Mouse (Mus musculus): ENCODE results near the gene Cacna1a. TPM values are rescaled to one million over a fixed set of nuclear protein-coding genes. Genes with fewer than 3 reads are reported as not detected.

The Cacna1a gene
- polyA plus RNA-seq, 1 experiment from 2014 or later, result 3.8 TPM

DNA sequence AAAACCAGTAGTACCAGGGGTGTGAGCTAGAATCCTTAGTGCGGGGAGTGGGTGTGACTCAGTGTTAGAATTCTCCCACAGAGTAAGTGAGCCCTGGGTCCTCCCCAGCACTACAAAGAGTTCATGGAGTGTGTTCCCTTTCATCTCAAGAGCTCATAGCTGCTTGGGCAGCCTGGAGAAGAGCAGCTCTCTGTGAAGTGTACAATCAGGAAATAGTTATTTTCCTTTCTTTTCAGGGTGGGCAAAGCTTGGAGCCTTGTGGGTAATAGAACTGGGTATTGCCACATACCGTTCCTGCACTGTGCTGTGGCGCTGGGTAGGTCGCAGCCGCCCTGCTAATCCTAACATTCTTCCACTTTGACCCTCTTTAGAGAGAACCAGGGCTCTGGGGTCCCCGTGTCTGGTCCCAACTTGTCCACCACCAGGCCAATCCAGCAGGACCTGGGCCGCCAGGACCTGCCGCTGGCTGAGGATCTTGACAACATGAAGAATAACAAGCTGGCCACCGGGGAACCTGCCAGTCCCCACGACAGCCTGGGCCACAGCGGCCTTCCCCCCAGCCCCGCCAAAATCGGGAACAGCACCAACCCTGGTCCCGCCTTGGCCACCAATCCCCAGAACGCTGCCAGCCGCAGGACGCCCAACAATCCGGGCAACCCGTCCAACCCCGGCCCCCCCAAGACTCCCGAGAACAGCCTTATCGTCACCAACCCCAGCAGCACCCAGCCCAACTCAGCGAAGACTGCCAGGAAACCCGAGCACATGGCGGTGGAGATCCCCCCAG is 177.5 kb downstream of the Cacna1a start:
- DNase-seq (peak; percentile 24), ATAC-seq (ENCODE audit: insufficient read depth) (peak; percentile 44; the same call in 1 of the 2 replicates)
- Histone ChIP-seq H3K27me3 (ENCODE audit: insufficient read depth, low read length) (peaks cover 3% of the 10 kb centered on the region; the same call in 1 of the 2 replicates), H3K4me2 (peak overlapping the region; percentile 23; the same call in 1 of the 2 replicates), H3K9me3 (ENCODE audit: low read depth, low read length) (no peaks in the 10 kb centered on the region), H3K9ac (no peak overlapping the region), H3K4me1 (ENCODE audit: insufficient read depth) (no peaks in the 10 kb centered on the region), H3K4me3 (ENCODE audit: low read depth, low read length) (no peak overlapping the region), H3K27ac (ENCODE audit: low read depth) (no peak overlapping the region), H3K36me3 (ENCODE audit: insufficient read depth) (no peaks in the 10 kb centered on the region)
- no peak for TF ChIP-seq CTCF (IDR thresholded peaks at IDR 0.05; ENCODE audit: low read depth)
- WGBS, result 52% methylated on average over 25 of the region's 25 CpGs

DNA sequence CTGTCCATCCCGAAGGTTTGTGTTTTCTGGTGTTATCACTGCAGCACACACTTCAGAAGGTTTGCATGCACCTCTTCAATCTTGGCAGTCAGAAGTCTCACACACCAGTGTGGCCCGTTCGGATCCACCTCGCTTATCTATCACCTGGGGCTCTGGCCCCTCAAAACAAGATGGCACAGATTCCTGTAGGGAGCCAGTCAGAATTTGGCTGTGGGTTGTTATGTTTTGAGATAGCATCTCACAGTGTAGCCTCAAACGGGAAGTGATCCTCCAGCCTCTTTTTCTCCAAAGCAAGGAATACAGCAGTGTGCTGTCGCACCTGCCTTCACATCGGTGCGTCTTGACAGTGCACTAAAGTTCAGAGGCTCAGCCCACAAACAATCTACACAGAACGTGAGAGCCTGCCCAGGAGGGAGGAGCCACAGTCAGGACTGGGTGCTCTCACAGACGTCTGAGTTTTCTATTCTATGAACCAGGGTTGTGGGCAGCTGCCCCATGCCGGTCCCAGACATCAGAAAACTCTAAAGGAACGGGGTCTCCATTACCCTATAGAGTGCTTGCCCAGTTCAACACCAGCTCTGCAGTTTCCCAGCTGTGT is 178.7 kb downstream of the Cacna1a start:
- no peak for DNase-seq
- Histone ChIP-seq H3K4me3 (ENCODE audit: low read depth, low read length) (no peak overlapping the region), H3K4me2 (no peak overlapping the region), H3K9ac (no peak overlapping the region), H3K36me3 (ENCODE audit: insufficient read depth) (no peaks in the 10 kb centered on the region), H3K9me3 (ENCODE audit: low read depth, low read length) (no peaks in the 10 kb centered on the region), H3K4me1 (ENCODE audit: insufficient read depth) (no peaks in the 10 kb centered on the region), H3K27ac (ENCODE audit: low read depth) (no peak overlapping the region), H3K27me3 (ENCODE audit: insufficient read depth, low read length) (no peaks in the 10 kb centered on the region)
- no peak for ATAC-seq (ENCODE audit: insufficient read depth)
- no peak for TF ChIP-seq CTCF (IDR thresholded peaks at IDR 0.05; ENCODE audit: low read depth)
- WGBS, result 61% methylated on average over 12 of the region's 12 CpGs

DNA sequence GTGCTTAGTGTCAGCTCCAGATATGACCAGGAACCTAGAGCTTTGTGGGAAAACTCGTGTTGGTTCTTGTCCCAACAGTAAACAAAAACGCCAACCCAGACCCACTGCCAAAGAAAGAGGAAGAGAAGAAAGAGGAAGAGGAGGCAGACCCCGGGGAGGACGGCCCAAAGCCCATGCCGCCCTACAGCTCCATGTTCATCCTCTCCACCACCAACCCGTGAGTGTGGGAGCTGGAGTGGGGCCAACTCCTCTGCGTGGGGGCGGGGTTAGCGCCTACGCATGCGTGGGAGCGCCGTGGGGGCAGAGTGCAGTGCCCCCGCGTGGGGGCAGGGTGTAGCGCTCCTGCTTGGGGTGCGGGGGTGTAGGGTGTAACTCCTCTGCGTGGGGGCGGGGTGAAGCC is 179.3 kb downstream of the Cacna1a start:
- H3K27me3 ChIP-seq (ENCODE audit: insufficient read depth, low read length), result no peaks in the 10 kb centered on the region
- H3K9me3 ChIP-seq (ENCODE audit: low read depth, low read length), result no peaks in the 10 kb centered on the region
- TF ChIP-seq CTCF (IDR thresholded peaks at IDR 0.05; ENCODE audit: low read depth), result peak; percentile 13; the same call in 1 of the 2 replicates
- no peaks in the 10 kb centered on the region for H3K36me3 ChIP-seq (ENCODE audit: insufficient read depth)
- H3K4me2 ChIP-seq, result 0 out of 2 replicates have a peak overlapping the region, but pooled peaks have one; percentile 23
- H3K4me1 ChIP-seq (ENCODE audit: insufficient read depth), result no peaks in the 10 kb centered on the region
- no peak overlapping the region for H3K4me3 ChIP-seq (ENCODE audit: low read depth, low read length)
- no peak overlapping the region for H3K27ac ChIP-seq (ENCODE audit: low read depth)
- WGBS, result 54% methylated on average over 19 of the region's 19 CpGs
- no peak overlapping the region for H3K9ac ChIP-seq
- DNase-seq (peak; percentile 12), ATAC-seq (ENCODE audit: insufficient read depth) (no peak)

DNA sequence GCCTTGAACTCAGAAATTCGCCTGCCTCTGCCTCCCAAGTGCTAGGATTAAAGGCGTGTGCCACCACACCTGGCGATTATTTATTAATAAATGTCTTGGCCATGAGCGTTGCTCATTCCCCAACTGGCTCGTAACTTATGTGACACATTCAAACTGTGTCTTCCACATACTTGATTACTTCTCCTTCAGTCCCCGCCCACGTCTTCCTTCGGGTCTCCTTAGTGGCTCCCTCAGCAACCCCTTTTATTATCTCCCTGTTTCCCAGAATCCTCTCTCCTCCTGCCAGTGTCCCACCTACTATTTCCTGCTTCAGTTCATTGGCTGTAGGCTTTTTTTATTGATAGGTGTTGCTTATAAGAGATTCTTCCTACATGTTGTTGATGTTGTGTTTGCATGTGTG is 180.5 kb downstream of the Cacna1a start:
- H3K9ac ChIP-seq, result no peak overlapping the region
- TF ChIP-seq CTCF (IDR thresholded peaks at IDR 0.05; ENCODE audit: low read depth), result no peak
- WGBS, result 78% methylated on average over 8 of the region's 8 CpGs
- no peaks in the 10 kb centered on the region for H3K27me3 ChIP-seq (ENCODE audit: insufficient read depth, low read length)
- H3K4me3 ChIP-seq (ENCODE audit: low read depth, low read length), result no peak overlapping the region
- no peak for ATAC-seq (ENCODE audit: insufficient read depth)
- DNase-seq, result no peak
- no peaks in the 10 kb centered on the region for H3K9me3 ChIP-seq (ENCODE audit: low read depth, low read length)
- H3K4me1 ChIP-seq (ENCODE audit: insufficient read depth), result no peaks in the 10 kb centered on the region
- H3K4me2 ChIP-seq, result no peak overlapping the region
- no peak overlapping the region for H3K27ac ChIP-seq (ENCODE audit: low read depth)
- H3K36me3 ChIP-seq (ENCODE audit: insufficient read depth), result no peaks in the 10 kb centered on the region

DNA sequence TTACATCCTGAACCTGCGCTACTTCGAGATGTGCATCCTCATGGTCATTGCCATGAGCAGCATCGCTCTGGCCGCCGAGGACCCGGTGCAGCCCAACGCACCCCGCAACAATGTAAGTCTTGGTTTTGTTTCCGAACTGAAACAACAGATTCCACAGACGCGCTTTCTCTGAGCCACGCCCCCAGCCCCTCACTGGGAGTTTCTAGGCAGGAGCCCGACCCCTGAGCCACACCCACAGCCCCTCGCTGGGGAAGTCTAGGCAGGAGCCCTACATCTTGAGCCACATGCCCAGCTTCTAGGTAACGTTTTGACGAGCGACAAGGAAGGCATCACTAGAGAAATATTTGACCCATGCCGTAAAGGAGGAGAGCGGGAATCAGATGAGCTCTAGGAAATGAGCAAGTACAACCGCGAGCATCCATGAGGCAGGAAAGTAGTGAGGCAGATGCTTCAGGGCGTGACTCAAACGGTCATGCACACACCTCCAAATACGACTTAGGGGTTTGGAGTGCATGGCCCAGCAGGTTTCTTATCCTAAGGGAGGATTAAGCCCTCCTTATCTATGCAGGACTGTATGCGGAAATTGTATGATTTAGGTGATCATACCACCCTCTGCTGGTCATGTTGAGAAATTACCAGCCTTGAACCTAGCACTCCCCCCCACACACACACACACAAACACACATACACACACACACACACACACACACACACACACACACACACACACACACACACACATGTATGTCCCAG is 181.9 kb downstream of the Cacna1a start:
- peak; percentile 65 for TF ChIP-seq CTCF (IDR thresholded peaks at IDR 0.05; ENCODE audit: low read depth)
- no peaks in the 10 kb centered on the region for H3K9me3 ChIP-seq (ENCODE audit: low read depth, low read length)
- H3K27me3 ChIP-seq (ENCODE audit: insufficient read depth, low read length), result no peaks in the 10 kb centered on the region
- H3K4me3 ChIP-seq (ENCODE audit: low read depth, low read length), result no peak overlapping the region
- H3K4me2 ChIP-seq, result peak overlapping the region; percentile 26
- WGBS, result 25% methylated on average over 25 of the region's 25 CpGs
- no peak overlapping the region for H3K9ac ChIP-seq
- no peaks in the 10 kb centered on the region for H3K4me1 ChIP-seq (ENCODE audit: insufficient read depth)
- DNase-seq (peak; percentile 59), ATAC-seq (ENCODE audit: insufficient read depth) (no peak)
- H3K27ac ChIP-seq (ENCODE audit: low read depth), result no peak overlapping the region
- H3K36me3 ChIP-seq (ENCODE audit: insufficient read depth), result no peaks in the 10 kb centered on the region

DNA sequence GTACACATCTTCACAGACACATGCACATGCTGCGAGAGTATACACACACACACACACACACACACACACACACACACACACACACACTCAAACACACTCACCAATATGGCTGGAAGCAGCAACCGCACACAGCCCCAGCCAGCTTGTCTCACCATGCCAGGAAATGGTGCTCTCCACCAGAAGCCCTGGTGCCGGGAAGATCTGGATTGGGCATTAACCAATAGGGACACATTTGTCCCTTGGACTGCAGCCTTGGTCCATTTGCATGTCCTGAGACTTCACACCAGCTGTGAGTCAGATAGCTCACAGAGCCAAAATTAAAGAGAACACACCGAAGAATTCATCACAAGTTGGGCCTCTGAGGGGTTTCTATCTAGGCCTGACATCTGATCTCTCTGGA is 189.2 kb downstream of the Cacna1a start:
- H3K4me2 ChIP-seq, result no peak overlapping the region
- no peaks in the 10 kb centered on the region for H3K4me1 ChIP-seq (ENCODE audit: insufficient read depth)
- ATAC-seq (ENCODE audit: insufficient read depth), result no peak
- H3K9me3 ChIP-seq (ENCODE audit: low read depth, low read length), result no peaks in the 10 kb centered on the region
- no peak for TF ChIP-seq CTCF (IDR thresholded peaks at IDR 0.05; ENCODE audit: low read depth)
- no peaks in the 10 kb centered on the region for H3K36me3 ChIP-seq (ENCODE audit: insufficient read depth)
- DNase-seq, result no peak
- H3K27ac ChIP-seq (ENCODE audit: low read depth), result no peak overlapping the region
- H3K4me3 ChIP-seq (ENCODE audit: low read depth, low read length), result no peak overlapping the region
- no peak overlapping the region for H3K9ac ChIP-seq
- no peaks in the 10 kb centered on the region for H3K27me3 ChIP-seq (ENCODE audit: insufficient read depth, low read length)
- WGBS, result 75% methylated on average over 4 of the region's 4 CpGs

DNA sequence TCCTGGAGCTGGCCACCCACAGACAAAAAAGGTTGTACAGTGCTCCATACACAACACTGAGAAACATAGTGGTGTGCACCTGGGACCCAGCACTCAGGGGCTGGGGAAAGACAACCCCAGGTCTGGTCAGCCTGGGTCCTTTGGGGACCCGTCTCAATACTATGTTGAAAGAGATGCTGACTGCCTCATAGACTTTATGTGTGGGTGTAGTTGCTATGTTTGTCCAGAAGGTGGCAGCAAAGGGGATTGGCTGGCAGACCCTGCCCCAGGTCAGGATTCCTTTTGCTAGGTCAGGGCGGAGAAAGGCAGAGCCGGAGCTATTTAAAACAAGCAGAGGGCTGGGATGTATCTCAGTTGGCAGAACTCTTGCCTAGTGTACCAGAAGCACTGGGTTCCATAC is 191.4 kb downstream of the Cacna1a start:
- WGBS, result 19% methylated on average over 3 of the region's 3 CpGs
- peak; percentile 87 for TF ChIP-seq CTCF (IDR thresholded peaks at IDR 0.05; ENCODE audit: low read depth)
- no peaks in the 10 kb centered on the region for H3K9me3 ChIP-seq (ENCODE audit: low read depth, low read length)
- no peak; the same call in 1 of the 2 replicates for ATAC-seq (ENCODE audit: insufficient read depth)
- H3K4me1 ChIP-seq (ENCODE audit: insufficient read depth), result no peaks in the 10 kb centered on the region
- no peak overlapping the region for H3K4me2 ChIP-seq
- peak; percentile 81 for DNase-seq
- H3K27me3 ChIP-seq (ENCODE audit: insufficient read depth, low read length), result no peaks in the 10 kb centered on the region
- H3K4me3 ChIP-seq (ENCODE audit: low read depth, low read length), result no peak overlapping the region
- no peaks in the 10 kb centered on the region for H3K36me3 ChIP-seq (ENCODE audit: insufficient read depth)
- no peak overlapping the region for H3K27ac ChIP-seq (ENCODE audit: low read depth)
- no peak overlapping the region for H3K9ac ChIP-seq
